Comparison of ENCODE assay signal across 8 mouse cellular contexts in the genomic region with DNA sequence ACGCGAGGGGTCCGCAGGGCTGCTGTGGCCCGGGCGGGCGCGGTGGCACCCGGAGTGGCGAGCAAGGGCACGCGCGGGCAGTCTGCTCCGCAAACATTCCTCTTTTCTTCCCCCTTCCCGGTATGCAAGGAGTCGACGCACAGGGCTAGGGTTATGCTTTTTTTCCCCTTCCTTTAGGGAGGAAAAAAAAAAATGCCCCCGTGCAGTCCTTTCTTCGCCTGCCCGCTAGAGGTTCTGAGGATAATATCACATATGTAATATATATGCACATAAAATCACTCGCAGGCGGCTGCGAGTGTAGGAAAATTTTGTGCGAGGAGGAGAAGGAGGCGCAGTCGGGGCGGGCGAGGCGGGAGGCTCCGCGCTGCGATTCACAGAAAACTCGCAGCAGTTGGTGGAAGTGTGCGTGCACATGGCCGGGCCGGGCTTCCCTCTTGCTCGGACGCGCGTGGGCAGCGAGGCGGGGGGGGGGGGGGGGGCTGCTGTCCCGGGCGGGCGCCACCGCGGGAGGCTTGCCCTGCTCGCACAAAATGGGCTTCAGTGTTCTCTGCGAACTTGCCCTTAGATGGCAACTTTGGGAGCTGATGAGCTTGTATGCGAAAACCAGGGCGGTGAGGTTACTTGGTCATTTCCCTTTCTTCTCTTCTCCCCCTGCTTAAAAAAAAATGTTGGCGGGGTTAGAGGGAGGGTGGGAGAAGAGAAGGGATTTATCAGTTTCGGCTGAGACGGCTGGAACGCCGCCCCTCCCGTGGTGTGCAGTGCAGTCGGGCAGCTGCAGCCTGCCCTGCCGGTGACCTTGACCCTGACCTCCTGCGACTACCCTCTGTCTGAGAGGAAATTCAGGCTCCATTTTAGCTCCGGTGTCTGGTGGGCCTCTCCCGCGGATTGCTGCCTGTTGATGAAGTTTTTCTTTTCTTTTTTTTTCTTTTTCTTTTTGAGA. TPM values are rescaled to one million over a fixed set of nuclear protein-coding genes. Genes with fewer than 3 reads are reported as not detected.
DNase-seq lines count a peak whose midpoint lies in the region; ATAC-seq and TF ChIP-seq lines count a peak whose summit lies in the region.

No protein-coding gene starts in this region.

- ATAC-seq in forebrain, embryonic 15.5 days (replicated peaks): peak; percentile 3; the same call in 1 of the 2 replicates
- peak; percentile 29 for ATAC-seq in lung, embryonic 14.5 days (ENCODE audit: insufficient read depth)

- peak; percentile 25; the same call in 1 of the 2 replicates for TF ChIP-seq CTCF in lung, embryonic 14.5 days (IDR thresholded peaks at IDR 0.05; ENCODE audit: low read depth)

- peak overlapping the region; percentile 95 for H3K4me3 ChIP-seq in forebrain, embryonic 15.5 days
- peak overlapping the region; percentile 90 for H3K4me3 ChIP-seq in lung, embryonic 14.5 days (ENCODE audit: low read depth, low read length)

- peak; percentile 95 for DNase-seq in ES-CJ7 (ENCODE audit: low read depth, low spot score)
- peak; percentile 16 for DNase-seq in c-Kit-positive CD71-negative TER-119-negative erythroid progenitor cells, embryonic 14.5 days (ENCODE audit: low read depth)
- peak; percentile 67 to 71 for DNase-seq in heart, postnatal 14 days
- peak; percentile 16 to 38 for DNase-seq in layer of hippocampus, adult 8-10 months (ENCODE audit: low spot score in 2 of 2)
- DNase-seq in lung, embryonic 14.5 days: peak; percentile 83
- DNase-seq in ovary, postnatal 10 days (ENCODE audit: low spot score): peak; percentile 49
- peak; percentile 11 for DNase-seq in thymus, postnatal 25 days

- peak overlapping the region; percentile 59 for H3K4me2 ChIP-seq in forebrain, embryonic 15.5 days (replicated peaks)
- peak overlapping the region; percentile 77 for H3K4me2 ChIP-seq in lung, embryonic 14.5 days

- H3K36me3 ChIP-seq in forebrain, embryonic 15.5 days: no peaks in the 10 kb centered on the region
- no peaks in the 10 kb centered on the region for H3K36me3 ChIP-seq in lung, embryonic 14.5 days (ENCODE audit: insufficient read depth)

- intact Hi-C loops in heart, postnatal 14 days (cut with DNase I): loop anchor here (2.0 kb wide), 1 partner anchor 48 kb away; no protein-coding TSS in a partner anchor

- peak overlapping the region; percentile 93 for H3K9ac ChIP-seq in forebrain, embryonic 15.5 days (replicated peaks)
- peak overlapping the region; percentile 99 for H3K9ac ChIP-seq in lung, embryonic 14.5 days

- no peaks in the 10 kb centered on the region for H3K9me3 ChIP-seq in forebrain, embryonic 15.5 days
- no peaks in the 10 kb centered on the region for H3K9me3 ChIP-seq in lung, embryonic 14.5 days (ENCODE audit: low read depth, low read length)

- no peaks in the 10 kb centered on the region for H3K27me3 ChIP-seq in forebrain, embryonic 15.5 days
- H3K27me3 ChIP-seq in lung, embryonic 14.5 days (ENCODE audit: insufficient read depth, low read length): no peaks in the 10 kb centered on the region

- peak overlapping the region; percentile 96 for H3K27ac ChIP-seq in forebrain, embryonic 15.5 days (replicated peaks)
- peak overlapping the region; percentile 100 for H3K27ac ChIP-seq in lung, embryonic 14.5 days (ENCODE audit: low read depth)

- under 1% methylated on average over 60 of the region's 62 CpGs for WGBS in forebrain, embryonic 15.5 days
- WGBS in lung, embryonic 14.5 days: under 1% methylated on average over 60 of the region's 62 CpGs

- H3K4me1 ChIP-seq in forebrain, embryonic 15.5 days: peaks cover 38% of the 10 kb centered on the region
- H3K4me1 ChIP-seq in lung, embryonic 14.5 days (ENCODE audit: insufficient read depth): peaks cover 17% of the 10 kb centered on the region

RNA-seq across cellular contexts. Expression of gene Zfp827, which starts 2.4 kb away (rescaled TPM):
- polyA plus RNA-seq in forebrain, embryonic 15.5 days (2015; fragmentation: Nextera tagmentation; extraction: Ambion mirVana): 10.9 and 11.5 TPM in 2 replicates
- total RNA-seq in heart, postnatal 14 days (2021): 10 to 100 TPM; 18.4 to 20.2 TPM
- 10 to 100 TPM; 30.4 to 33.4 (median 32.7) TPM for total RNA-seq in layer of hippocampus, adult 8-10 months (2022)
- 9.5 and 10.1 TPM in 2 replicates for polyA plus RNA-seq in lung, embryonic 14.5 days (2014; fragmentation: Nextera tagmentation; extraction: Ambion mirVana)

Comparison
In these comparisons a context has a peak if more than half of its experiments do, and no peak if none do; other contexts are left out.
1. Peak in every context shown above with its lines: DNase-seq, ATAC-seq, H3K4me3 ChIP-seq and H3K27ac ChIP-seq.
2. DNase-seq: peak in every context shown above with its lines; median percentile 95 in ES-CJ7; 83 in lung, embryonic 14.5 days; 69 in heart, postnatal 14 days; 49 in ovary, postnatal 10 days; 27 in layer of hippocampus, adult 8-10 months; 16 in c-Kit-positive CD71-negative TER-119-negative erythroid progenitor cells, embryonic 14.5 days; 11 in thymus, postnatal 25 days.